Mouse (Mus musculus) embryonic facial prominence, embryonic 14.5 days (tissue): ENCODE measurements around the gene Plscr3. TPM values are rescaled to one million over a fixed set of nuclear protein-coding genes. Genes with fewer than 3 reads are reported as not detected.

ENCODE experiments used
- ATAC-seq: fragments of 200-750 bp; cut with Nextera tagmentation; 2 replicates; pipeline ENCODE4 v1.8.0; 2017; ENCODE audit warnings: low read depth, moderate number of reproducible peaks, moderate TSS enrichment
- DNase-seq: peaks from one replicate; pipeline ENCODE4 v3.0.0-alpha.2; 2015; ENCODE audit warnings: low spot score
- H3K27ac ChIP-seq: fragments of 300-500 bp; sonication (generic); replicated peaks from 2 replicates; pipeline ENCODE4 v1.5.1; 2014; ENCODE audit warnings: low read depth, mild to moderate bottlenecking, low read length, moderate library complexity
- H3K27me3 ChIP-seq: fragments of 300-500 bp; sonication (generic); replicated peaks from 2 replicates; pipeline ENCODE4 v1.6.1; 2014; ENCODE audit warnings: low read length; ENCODE audit not compliant: control insufficient read depth, insufficient read depth
- H3K36me3 ChIP-seq: fragments of 300-500 bp; sonication (generic); 2 replicates; pipeline ENCODE4 v1.6.1; 2014; ENCODE audit warnings: low read length, mixed read lengths; ENCODE audit not compliant: control insufficient read depth, insufficient read depth
- H3K4me1 ChIP-seq: fragments of 300-500 bp; sonication (generic); 2 replicates; pipeline ENCODE4 v1.6.1; 2014; ENCODE audit warnings: antibody characterized with exemption, low read length; ENCODE audit not compliant: control insufficient read depth, insufficient read depth
- H3K4me2 ChIP-seq: fragments of 300-500 bp; sonication (generic); 2 replicates; pipeline ENCODE4 v1.6.1; 2014; ENCODE audit warnings: low read depth, mild to moderate bottlenecking, low read length, moderate library complexity, mixed read lengths
- H3K4me3 ChIP-seq: fragments of 300-500 bp; sonication (generic); 2 replicates; pipeline ENCODE4 v1.5.1; 2014; ENCODE audit warnings: low read depth, mild to moderate bottlenecking, low read length
- H3K9ac ChIP-seq: fragments of 300-500 bp; sonication (generic); 2 replicates; pipeline ENCODE4 v1.6.1; 2014; ENCODE audit warnings: low read depth, mild to moderate bottlenecking, low read length, moderate library complexity, mixed read lengths
- H3K9me3 ChIP-seq: fragments of 300-500 bp; sonication (generic); 2 replicates; pipeline ENCODE4 v1.6.1; 2016; ENCODE audit warnings: low read length; ENCODE audit not compliant: control insufficient read depth
- WGBS: fragments of 180-500 bp; shearing (Covaris S2); extraction: QIAGEN DNeasy Blood & Tissue Kit; methylation state at CpG from one replicate; pipeline ENCODE4 v1.1.7; 2014; 5-methylcytosine and 5-hydroxymethylcytosine counted together
- polyA plus RNA-seq: library from polyadenylated mRNA; unstranded; fragments of >200 nt; fragmentation: Nextera tagmentation; extraction: Ambion mirVana; gene quantifications from 2 replicates; pipeline ENCODE4 v1.2.1, GENCODE M21; 2014

Gene Plscr3
- polyA plus RNA-seq, 1 experiment from 2014 or later = 102 TPM

DNA sequence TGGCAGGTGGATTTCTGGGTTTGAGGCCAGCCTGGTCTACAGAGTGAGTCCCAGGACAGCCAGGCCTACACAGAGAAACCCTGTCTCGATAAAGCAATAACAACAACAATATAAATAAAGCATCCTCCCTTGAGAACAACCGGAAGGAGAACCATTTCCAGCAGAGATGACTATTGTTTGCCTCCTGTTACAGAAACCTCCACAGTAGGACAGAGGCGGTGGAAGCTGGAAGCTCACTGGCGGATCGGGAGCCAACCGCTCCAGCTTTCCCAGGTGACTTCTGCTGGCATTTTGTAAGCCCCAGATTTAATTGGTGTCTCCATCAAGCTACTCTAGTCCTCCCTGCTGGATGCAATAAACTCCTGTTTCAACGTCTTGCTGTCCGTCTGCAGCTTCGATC, 19.4 kb downstream of the Plscr3 start:
- Histone ChIP-seq H3K4me2 (no peak overlapping the region), H3K36me3 (no peaks in the 10 kb centered on the region), H3K4me1 (no peaks in the 10 kb centered on the region), H3K27me3 (no peaks in the 10 kb centered on the region), H3K4me3 (no peak overlapping the region), H3K9me3 (no peaks in the 10 kb centered on the region), H3K9ac (no peak overlapping the region), H3K27ac (no peak overlapping the region)
- ATAC-seq = no peak
- no peak for DNase-seq
- WGBS = 81% methylated on average over 9 of the region's 9 CpGs

GRCm38 (mm10) chr11:69867335-69867734, 21.2 kb downstream of the Plscr3 start:
- 72% methylated on average over 9 of the region's 9 CpGs for WGBS
- Histone ChIP-seq H3K27ac (no peak overlapping the region), H3K4me3 (no peak overlapping the region), H3K9me3 (no peaks in the 10 kb centered on the region), H3K27me3 (no peaks in the 10 kb centered on the region), H3K4me1 (no peaks in the 10 kb centered on the region), H3K9ac (no peak overlapping the region), H3K36me3 (no peaks in the 10 kb centered on the region), H3K4me2 (no peak overlapping the region)
- ATAC-seq = no peak
- DNase-seq = no peak

- Histone ChIP-seq H3K4me1 (no peaks in the 10 kb centered on the region), H3K36me3 (no peaks in the 10 kb centered on the region), H3K9me3 (no peaks in the 10 kb centered on the region), H3K27ac (no peak overlapping the region), H3K27me3 (no peaks in the 10 kb centered on the region), H3K4me3 (no peak overlapping the region), H3K4me2 (no peak overlapping the region), H3K9ac (no peak overlapping the region)
- WGBS = 89% methylated on average over 2 of the region's 2 CpGs
- DNase-seq = no peak
- no peak for ATAC-seq
Measured at GRCm38 (mm10) chr11:69870289-69871069, 24.3 kb downstream of the Plscr3 start.

GRCm38 (mm10) chr11:69871822-69872221, 25.6 kb downstream of the Plscr3 start:
- no peak for ATAC-seq
- no peaks in the 10 kb centered on the region for H3K27me3 ChIP-seq
- H3K27ac ChIP-seq = no peak overlapping the region
- H3K4me3 ChIP-seq = no peak overlapping the region
- H3K9me3 ChIP-seq = no peaks in the 10 kb centered on the region
- WGBS = 87% methylated on average over 7 of the region's 7 CpGs
- no peak overlapping the region for H3K9ac ChIP-seq
- peaks cover 8% of the 10 kb centered on the region; the same call in 1 of the 2 replicates for H3K4me1 ChIP-seq
- no peak for DNase-seq
- no peak overlapping the region for H3K4me2 ChIP-seq
- H3K36me3 ChIP-seq = no peaks in the 10 kb centered on the region

GRCm38 (mm10) chr11:69872451-69872850, 26.3 kb downstream of the Plscr3 start:
- H3K36me3 ChIP-seq = no peaks in the 10 kb centered on the region
- no peak overlapping the region for H3K9ac ChIP-seq
- no peak overlapping the region for H3K4me2 ChIP-seq
- WGBS = 79% methylated on average over 4 of the region's 4 CpGs
- H3K4me1 ChIP-seq = peaks cover 13% of the 10 kb centered on the region
- no peaks in the 10 kb centered on the region for H3K9me3 ChIP-seq
- H3K4me3 ChIP-seq = no peak overlapping the region
- no peak for ATAC-seq
- no peaks in the 10 kb centered on the region for H3K27me3 ChIP-seq
- no peak overlapping the region for H3K27ac ChIP-seq
- no peak for DNase-seq

DNA sequence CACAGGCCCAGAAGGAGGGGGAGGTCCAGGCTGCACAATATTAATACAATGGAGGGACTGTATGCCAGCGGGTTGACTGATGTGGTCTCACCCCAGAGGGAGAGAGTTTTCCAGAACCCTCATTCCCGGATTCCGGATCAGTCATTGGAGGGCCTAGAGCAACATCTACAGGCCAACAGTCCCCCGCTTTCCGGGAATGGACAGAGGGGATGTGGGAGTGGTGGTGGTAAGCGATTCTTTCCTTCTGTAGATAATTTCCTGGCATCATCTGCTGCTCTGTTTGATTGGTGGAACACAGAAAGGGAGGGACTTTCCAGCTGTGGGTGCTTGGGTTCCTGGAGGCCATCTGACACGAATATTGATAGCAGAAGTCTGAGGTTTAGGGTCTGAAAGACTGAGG, 30.0 kb downstream of the Plscr3 start:
- Histone ChIP-seq H3K27me3 (no peaks in the 10 kb centered on the region), H3K4me3 (no peak overlapping the region), H3K36me3 (no peaks in the 10 kb centered on the region), H3K9me3 (no peaks in the 10 kb centered on the region), H3K4me1 (peaks cover 31% of the 10 kb centered on the region), H3K27ac (peak overlapping the region; percentile 81), H3K9ac (no peak overlapping the region), H3K4me2 (peak overlapping the region; percentile 48; the same call in 1 of the 2 replicates)
- ATAC-seq = 0 out of 2 replicates have a peak, but pooled peaks have one; percentile 12
- 40% methylated on average over 7 of the region's 7 CpGs for WGBS
- DNase-seq = peak; percentile 85

- ATAC-seq (peak; percentile 42), DNase-seq (peak; percentile 91)
- Histone ChIP-seq H3K4me3 (peak overlapping the region; percentile 22; the same call in 1 of the 2 replicates), H3K4me2 (peak overlapping the region; percentile 48), H3K36me3 (no peaks in the 10 kb centered on the region), H3K27me3 (no peaks in the 10 kb centered on the region), H3K4me1 (peaks cover 38% of the 10 kb centered on the region), H3K9ac (peak overlapping the region; percentile 14; the same call in 1 of the 2 replicates), H3K9me3 (no peaks in the 10 kb centered on the region), H3K27ac (peak overlapping the region; percentile 81)
- 1% methylated on average over 8 of the region's 12 CpGs for WGBS
Measured at GRCm38 (mm10) chr11:69876867-69877266, 30.7 kb downstream of the Plscr3 start.

DNA sequence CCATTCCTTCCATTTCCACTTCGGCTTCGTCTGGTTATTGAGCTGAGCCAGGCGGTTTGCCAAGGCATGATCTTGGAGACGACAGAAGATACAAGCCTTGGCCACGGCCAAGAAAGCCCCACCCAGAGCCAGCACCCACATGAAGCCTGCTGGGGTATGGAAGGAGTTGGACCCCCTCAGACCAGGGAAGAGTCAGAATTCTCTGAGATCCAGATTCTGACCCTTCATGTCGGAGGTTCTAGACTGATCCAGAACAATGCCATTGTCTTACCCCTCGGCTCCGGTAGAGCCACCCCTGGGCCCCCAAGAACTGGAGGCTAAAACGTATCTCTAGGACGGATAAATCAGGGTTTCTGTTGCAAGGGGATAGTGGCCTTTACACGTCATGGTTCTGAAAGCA, 31.7 kb downstream of the Plscr3 start, which contains the start of gene Tmem95:
Gene Tmem95, minus strand, starts transcription at position 141 of the 400 bp plus-strand sequence.
- peak within 1 kb of the TSS; percentile 22; the same call in 1 of the 2 replicates for H3K4me3 ChIP-seq
- peak within 1 kb of the TSS; percentile 92 for H3K4me2 ChIP-seq
- DNase-seq = no peak
- H3K9ac ChIP-seq = peak within 1 kb of the TSS; percentile 14; the same call in 1 of the 2 replicates
- H3K27ac ChIP-seq = peak within 1 kb of the TSS; percentile 81
- no peaks in the 10 kb centered on the region for H3K36me3 ChIP-seq
- H3K27me3 ChIP-seq = no peaks in the 10 kb centered on the region
- no peaks in the 10 kb centered on the region for H3K9me3 ChIP-seq
- ATAC-seq = no peak
- peaks cover 39% of the 10 kb centered on the region for H3K4me1 ChIP-seq
- WGBS = 82% methylated on average over 11 of the region's 11 CpGs
